Mouse (Mus musculus) lung, adult 2 months (tissue): ENCODE results near the gene Farp1. TPM values are rescaled to one million over a fixed set of nuclear protein-coding genes. Genes with fewer than 3 reads are reported as not detected.

ENCODE experiments used
- DNase-seq: peaks from one replicate; pipeline ENCODE4 v3.0.0; 2022
- H3K4me1 ChIP-seq: fragments of 200-500 bp; 2 replicates; pipeline ENCODE4 v1.6.1; 2011; ENCODE audit warnings: low read length; ENCODE audit not compliant: control insufficient read depth, insufficient read depth
- H3K4me3 ChIP-seq: fragments of 200-500 bp; replicated peaks from 2 replicates; pipeline ENCODE3; 2011; ENCODE audit warnings: low read depth, mild to moderate bottlenecking, control low read depth, low read length; ENCODE audit errors: extremely low read depth
- CTCF ChIP-seq: fragments of 200-500 bp; IDR thresholded peaks from 2 replicates; pipeline ENCODE4 v1.5.1; 2011; ENCODE audit warnings: mild to moderate bottlenecking, low read length, control low read depth; ENCODE audit not compliant: insufficient read depth
- POLR2A ChIP-seq: fragments of 200-500 bp; IDR thresholded peaks from 2 replicates; pipeline ENCODE4 v1.6.1; 2011; ENCODE audit warnings: low read depth, mild to moderate bottlenecking, control low read depth, low read length, borderline replicate concordance; ENCODE audit errors: extremely low read depth
- WGBS: fragments of 180-500 bp; shearing (Covaris S2); methylation state at CpG from one replicate; pipeline ENCODE4 v1.1.7; 2018; 5-methylcytosine and 5-hydroxymethylcytosine counted together
- polyA plus RNA-seq: library from polyadenylated mRNA; depleted of rRNA; stranded (reverse); fragments of >200 nt; gene quantifications from 2 replicates; pipeline ENCODE4 v1.2.3, GENCODE M21; 2012

Farp1 gene
- polyA plus RNA-seq, 1 experiment: 42.3 TPM

DNA sequence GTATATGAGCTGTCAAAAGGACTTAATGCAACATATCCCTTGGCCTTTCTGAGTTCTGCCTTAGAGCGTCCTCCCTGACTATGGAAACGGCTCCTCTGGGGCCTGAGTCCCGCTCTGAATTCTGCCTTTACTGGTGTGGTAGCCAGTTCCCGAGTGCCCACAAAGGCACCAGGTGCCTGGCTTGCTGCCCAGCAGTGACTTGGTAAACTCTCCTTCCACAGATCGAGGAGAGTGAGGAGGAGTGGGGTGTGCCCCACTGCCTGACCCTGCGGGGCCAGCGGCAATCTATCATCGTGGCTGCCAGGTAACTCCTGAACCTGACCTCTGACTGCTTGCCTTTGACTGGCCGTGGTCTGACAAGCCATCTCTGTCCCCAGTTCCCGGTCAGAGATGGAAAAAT is 241.0 kb downstream of the Farp1 start:
- 53% methylated on average over 10 of the region's 10 CpGs for whole genome bisulfite sequencing
- TF ChIP-seq CTCF: no peak
- TF ChIP-seq POLR2A: no peak
- Histone ChIP-seq H3K4me3 (no peak overlapping the region), H3K4me1 (no peaks in the 10 kb centered on the region; the same call in 1 of the 2 replicates)
- no peak for DNase-seq

GRCm38 (mm10) chr14:121279106-121279505 is 244.1 kb downstream of the Farp1 start:
- peak; percentile 77 for DNase-seq
- no peak for TF ChIP-seq POLR2A
- TF ChIP-seq CTCF: peak; percentile 86
- WGBS: 28% methylated on average over 6 of the region's 6 CpGs
- no peak overlapping the region for H3K4me3 ChIP-seq
- H3K4me1 ChIP-seq: no peaks in the 10 kb centered on the region; the same call in 1 of the 2 replicates

GRCm38 (mm10) chr14:121280601-121281335 is 245.8 kb downstream of the Farp1 start:
- WGBS: 47% methylated on average over 16 of the region's 16 CpGs
- TF ChIP-seq POLR2A: no peak
- no peak for TF ChIP-seq CTCF
- DNase-seq: no peak
- Histone ChIP-seq H3K4me3 (no peak overlapping the region), H3K4me1 (no peaks in the 10 kb centered on the region; the same call in 1 of the 2 replicates)

GRCm38 (mm10) chr14:121281336-121281710 is 246.3 kb downstream of the Farp1 start:
- TF ChIP-seq CTCF (no peak), POLR2A (no peak)
- DNase-seq: no peak
- no peaks in the 10 kb centered on the region; the same call in 1 of the 2 replicates for H3K4me1 ChIP-seq
- no peak overlapping the region for H3K4me3 ChIP-seq

DNA sequence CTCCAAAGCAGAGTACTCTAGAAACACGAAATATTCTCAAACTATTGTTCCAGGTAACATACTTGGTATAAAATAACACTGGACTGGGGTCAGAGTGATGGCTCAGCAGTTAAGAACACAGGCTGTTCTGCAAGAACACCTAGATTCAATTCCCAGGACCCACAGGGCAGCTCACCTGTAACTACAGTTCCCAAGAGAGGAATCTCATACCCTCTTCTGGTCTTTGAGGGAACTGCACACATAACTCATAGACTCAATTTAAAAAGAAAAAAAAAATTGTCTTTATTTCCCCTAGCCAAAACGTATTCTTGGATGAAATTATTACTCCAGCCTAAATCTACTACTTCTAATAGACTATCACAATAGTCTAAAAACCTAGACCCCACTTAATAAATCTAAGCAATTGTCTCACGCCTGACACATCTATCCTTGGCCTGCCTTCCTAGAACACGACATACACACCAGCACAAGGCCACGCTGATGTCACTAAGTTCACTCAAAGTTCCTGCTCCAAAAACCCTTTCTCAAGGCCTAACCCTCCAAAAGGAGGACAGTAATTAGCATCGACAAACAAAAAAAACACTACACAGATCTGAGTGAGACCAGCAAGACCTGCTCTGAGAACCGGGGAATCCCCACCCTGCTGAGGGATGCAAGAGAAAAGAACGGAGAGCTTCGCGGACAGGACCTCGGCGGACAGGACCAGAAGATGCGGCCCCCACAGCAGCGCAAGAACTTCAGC is 250.6 kb downstream of the Farp1 start:
- Histone ChIP-seq H3K4me3 (no peak overlapping the region), H3K4me1 (no peaks in the 10 kb centered on the region)
- 90% methylated on average over 14 of the region's 14 CpGs for WGBS
- TF ChIP-seq CTCF (no peak), POLR2A (no peak)
- no peak for DNase-seq

GRCm38 (mm10) chr14:121291881-121292280 is 256.9 kb downstream of the Farp1 start:
- 86% methylated on average over 8 of the region's 8 CpGs for WGBS
- H3K4me3 ChIP-seq: no peak overlapping the region
- no peak for TF ChIP-seq POLR2A
- TF ChIP-seq CTCF: no peak
- no peak for DNase-seq
- H3K4me1 ChIP-seq: no peaks in the 10 kb centered on the region

DNA sequence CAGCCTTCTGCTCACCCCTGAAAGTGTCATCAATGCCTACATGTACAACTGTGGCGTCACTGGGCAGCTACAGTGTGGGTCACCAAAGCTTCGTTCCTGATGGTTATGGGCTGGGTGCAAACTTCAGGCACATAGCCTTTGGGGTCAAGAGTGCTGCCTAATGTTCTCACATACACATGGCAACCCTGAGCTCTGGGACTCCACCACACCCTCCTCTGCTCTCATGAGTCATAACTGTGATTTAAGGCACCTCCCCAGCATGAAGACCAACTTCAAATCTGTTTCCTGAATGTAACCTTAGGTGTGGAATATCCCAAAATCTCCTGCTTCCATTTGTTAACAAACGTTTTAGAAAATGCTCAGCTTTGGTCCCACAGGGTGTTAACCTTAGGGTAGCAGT is 257.4 kb downstream of the Farp1 start:
- 83% methylated on average over 3 of the region's 3 CpGs for WGBS
- no peak for DNase-seq

DNA sequence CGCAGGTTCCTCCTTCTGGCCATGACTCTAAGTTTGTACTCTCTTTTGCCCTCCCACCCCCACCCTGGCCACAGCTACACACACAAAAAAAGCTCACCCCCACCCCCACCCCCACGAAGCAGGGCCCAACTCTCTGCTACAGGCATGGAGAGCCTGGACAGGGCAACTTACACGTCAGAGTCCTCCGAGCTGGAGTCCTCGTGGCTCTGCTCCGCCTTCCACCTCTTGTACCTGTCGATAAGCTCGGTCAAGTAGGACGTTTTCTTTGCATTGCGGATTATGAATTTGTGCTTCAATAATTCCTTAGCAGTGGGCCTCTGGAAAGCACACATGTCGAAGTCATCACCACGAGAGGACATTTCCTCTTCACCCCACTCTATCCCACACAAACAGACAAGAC is 259.5 kb downstream of the Farp1 start:
- H3K4me3 ChIP-seq: no peak overlapping the region
- TF ChIP-seq CTCF (no peak), POLR2A (no peak)
- 77% methylated on average over 12 of the region's 12 CpGs for WGBS
- no peak for DNase-seq
- H3K4me1 ChIP-seq: no peaks in the 10 kb centered on the region

More for the DNA sequence above, 257.4 kb downstream of the Farp1 start:
- no peaks in the 10 kb centered on the region for H3K4me1 ChIP-seq
- H3K4me3 ChIP-seq: no peak overlapping the region
- TF ChIP-seq CTCF (no peak), POLR2A (no peak)

- no peak overlapping the region for H3K4me3 ChIP-seq
- no peak for TF ChIP-seq CTCF
- TF ChIP-seq POLR2A: no peak
Measured at GRCm38 (mm10) chr14:121297103-121297502, 262.1 kb downstream of the Farp1 start.

DNA sequence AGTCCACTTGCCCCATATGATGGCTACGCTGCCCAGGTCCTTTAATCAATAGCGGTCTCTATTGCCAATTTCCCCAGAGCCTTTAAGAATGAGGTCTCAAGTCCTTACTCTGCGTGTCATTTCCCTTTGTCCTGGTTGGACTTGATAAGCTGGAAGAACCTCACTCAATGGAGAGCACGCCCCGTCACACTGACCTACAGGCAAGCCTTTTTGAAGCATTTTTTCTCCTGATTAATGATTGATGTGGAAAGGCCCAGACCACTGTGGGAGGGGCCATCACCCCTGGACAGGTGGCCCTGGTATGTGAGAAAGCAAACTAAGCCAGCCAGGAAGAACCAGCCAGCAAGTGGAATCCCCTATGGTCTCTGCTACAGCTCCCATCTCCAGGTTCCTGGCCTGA is 263.5 kb downstream of the Farp1 start:
- TF ChIP-seq POLR2A (no peak), CTCF (no peak)
- H3K4me1 ChIP-seq: no peaks in the 10 kb centered on the region
- H3K4me3 ChIP-seq: no peak overlapping the region
- DNase-seq: no peak
- WGBS: 88% methylated on average over 5 of the region's 5 CpGs

More at GRCm38 (mm10) chr14:121297103-121297502, 262.1 kb downstream of the Farp1 start:
- no peak for DNase-seq
- 96% methylated on average over 6 of the region's 6 CpGs for WGBS
- no peaks in the 10 kb centered on the region for H3K4me1 ChIP-seq
